Mouse (Mus musculus) embryo, embryonic 9.5 days (tissue): ENCODE measurements around the gene Micall2.

ENCODE experiments used
- DNase-seq: peaks from one replicate; pipeline ENCODE4 v3.0.0-alpha.2; 2017; ENCODE audit errors: extremely low spot score

Gene Micall2

GRCm38 (mm10) chr5:139682631-139682977 lies 53.5 kb downstream of the Micall2 start:
- DNase-seq: peak; percentile 37

GRCm38 (mm10) chr5:139681832-139682630 lies 54.1 kb downstream of the Micall2 start:
- peak; percentile 41 for DNase-seq

GRCm38 (mm10) chr5:139675707-139675967 lies 60.5 kb downstream of the Micall2 start:
- no peak for DNase-seq

GRCm38 (mm10) chr5:139674940-139675706 lies 61.0 kb downstream of the Micall2 start:
- DNase-seq: no peak

- DNase-seq: peak; percentile 60
Measured at GRCm38 (mm10) chr5:139669380-139669779, 66.8 kb downstream of the Micall2 start.

- DNase-seq: peak; percentile 86
Measured at GRCm38 (mm10) chr5:139668494-139668893, 67.6 kb downstream of the Micall2 start.

GRCm38 (mm10) chr5:139666496-139666895 lies 69.6 kb downstream of the Micall2 start:
- DNase-seq: no peak

GRCm38 (mm10) chr5:139665375-139665774 lies 70.8 kb downstream of the Micall2 start:
- no peak for DNase-seq

- DNase-seq: no peak
Measured at GRCm38 (mm10) chr5:139661713-139662112, 74.4 kb downstream of the Micall2 start.

- DNase-seq: no peak
Measured at GRCm38 (mm10) chr5:139659307-139659706, 76.8 kb downstream of the Micall2 start.

- no peak for DNase-seq
Measured at GRCm38 (mm10) chr5:139658865-139659264, 77.3 kb downstream of the Micall2 start.

GRCm38 (mm10) chr5:139657959-139658602 lies 78.1 kb downstream of the Micall2 start:
- no peak for DNase-seq
